Mouse (Mus musculus) skeletal muscle tissue, postnatal 0 days (tissue): ENCODE data around the gene Rhox4a2. TPM values are rescaled to one million over a fixed set of nuclear protein-coding genes. Genes with fewer than 3 reads are reported as not detected.

Experiments used
- polyA plus RNA-seq: library from polyadenylated mRNA; unstranded; fragments of >200 nt; fragmentation: Nextera tagmentation; extraction: Ambion mirVana; gene quantifications from 2 replicates; pipeline ENCODE4 v1.2.1, GENCODE M21; 2015

Rhox4a2 gene
- polyA plus RNA-seq = not detected in 2 replicates

GRCm38 (mm10) chrX:37390548-37390947, at the start of gene Rhox4a2:
TSS of gene Rhox4a2 (plus strand) at chrX:37390848.

GRCm38 (mm10) chrX:37379728-37380127, 10.9 kb upstream of the Rhox4a2 start, which contains the start of gene Rhox3a2:
TSS of gene Rhox3a2 (plus strand) at chrX:37380028.

GRCm38 (mm10) chrX:37411767-37412166, 21.1 kb downstream of the Rhox4a2 start, which contains the start of gene Rhox2b:
TSS of gene Rhox2b (plus strand) at chrX:37412067.

GRCm38 (mm10) chrX:37432194-37432593, 41.5 kb downstream of the Rhox4a2 start, which contains the start of gene Rhox4b:
TSS of gene Rhox4b (plus strand) at chrX:37432494.

Other genes starting within 250 kb of the Rhox4a2 start
- gene Akap14, start 222.0 kb upstream of the Rhox4a2 start, polyA plus RNA-seq = not detected in 2 replicates
- 757 and 886 TPM in 2 replicates for gene Ndufa1, start 199.7 kb upstream of the Rhox4a2 start, polyA plus RNA-seq
- gene Rnf113a1, start 199.6 kb upstream of the Rhox4a2 start, polyA plus RNA-seq = 5.4 and 5.5 TPM in 2 replicates
- gene Gm9, start 179.8 kb upstream of the Rhox4a2 start, polyA plus RNA-seq = not detected in 2 replicates
- gene Rhox1, start 168.6 kb upstream of the Rhox4a2 start, polyA plus RNA-seq = not detected in 2 replicates
- gene Rhox2a, start 145.9 kb upstream of the Rhox4a2 start, polyA plus RNA-seq = not detected in 2 replicates
- gene Rhox3a, start 140.9 kb upstream of the Rhox4a2 start, polyA plus RNA-seq = not detected in 2 replicates
- not detected in 2 replicates for gene Rhox4a, start 125.5 kb upstream of the Rhox4a2 start, polyA plus RNA-seq
- 0.68 TPM in 1 of 2 replicates, not detected in the other for gene Rhox3a2, start 10.8 kb upstream of the Rhox4a2 start, polyA plus RNA-seq
- gene Rhox2b, start 21.2 kb downstream of the Rhox4a2 start, polyA plus RNA-seq = not detected in 2 replicates
- gene Rhox4b, start 41.6 kb downstream of the Rhox4a2 start, polyA plus RNA-seq = not detected in 2 replicates
- gene Rhox2c, start 62.8 kb downstream of the Rhox4a2 start, polyA plus RNA-seq = 0.21 TPM in 1 of 2 replicates, not detected in the other
- 0.63 and 1.1 TPM in 2 replicates for gene Rhox3c, start 67.7 kb downstream of the Rhox4a2 start, polyA plus RNA-seq
- gene Rhox4c, start 89.5 kb downstream of the Rhox4a2 start, polyA plus RNA-seq = not detected in 2 replicates
- not detected in 2 replicates for gene Rhox2d, start 102.6 kb downstream of the Rhox4a2 start, polyA plus RNA-seq
- not detected in 2 replicates for gene Rhox4d, start 123.5 kb downstream of the Rhox4a2 start, polyA plus RNA-seq
- gene Rhox2e, start 139.6 kb downstream of the Rhox4a2 start, polyA plus RNA-seq = not detected in 2 replicates
- 0.35 and 0.41 TPM in 2 replicates for gene Rhox3e, start 151.2 kb downstream of the Rhox4a2 start, polyA plus RNA-seq
- gene Rhox4e, start 166.6 kb downstream of the Rhox4a2 start, polyA plus RNA-seq = not detected in 2 replicates
- not detected in 2 replicates for gene Rhox2f, start 180.6 kb downstream of the Rhox4a2 start, polyA plus RNA-seq
- 0.18 and 0.67 TPM in 2 replicates for gene Rhox3f, start 190.1 kb downstream of the Rhox4a2 start, polyA plus RNA-seq
- not detected in 2 replicates for gene Rhox4f, start 216.9 kb downstream of the Rhox4a2 start, polyA plus RNA-seq
- not detected in 2 replicates for gene Rhox3g, start 237.8 kb downstream of the Rhox4a2 start, polyA plus RNA-seq